Mouse (Mus musculus) gastrocnemius, postnatal 36 days (tissue): ENCODE results near the gene Rtp4. TPM values are rescaled to one million over a fixed set of nuclear protein-coding genes. Genes with fewer than 3 reads are reported as not detected.

ENCODE experiments used
- total RNA-seq, 2 experiments: library from RNA; stranded (reverse); gene quantifications; 2 replicates each; pipeline ENCODE4 v1.2.3; 2021

Gene Rtp4
- total RNA-seq, 2 experiments from 2014 or later, result 1.3 to 2.1 TPM

Other genes starting within 250 kb of the Rtp4 start
- not detected for gene Rtp1, start 91.2 kb upstream of the Rtp4 start, total RNA-seq
- 10 to 100 TPM; 15.4 to 15.8 TPM for gene Masp1, start 524 bp downstream of the Rtp4 start, total RNA-seq